Mouse (Mus musculus) myocyte (in vitro differentiated cells): ENCODE results near the gene Cfdp1. TPM values are rescaled to one million over a fixed set of nuclear protein-coding genes. Genes with fewer than 3 reads are reported as not detected.
A peak's percentile ranks its signal among the peaks of the same experiment; 100 is the strongest.

Source experiments
- H3K27me3 ChIP-seq: one replicate; pipeline ENCODE4 v1.6.1; 2011; ENCODE audit not compliant: control insufficient read depth, insufficient read depth, insufficient read length
- H3K36me3 ChIP-seq: one replicate; pipeline ENCODE4 v1.6.1; 2011; ENCODE audit not compliant: control insufficient read depth, insufficient read depth
- H3K4me2 ChIP-seq: one replicate; pipeline ENCODE4 v1.6.1; 2011; ENCODE audit warnings: low read depth, control low read depth
- H3K4me3 ChIP-seq: one replicate; pipeline ENCODE4 v1.5.1; 2011; ENCODE audit warnings: mild to moderate bottlenecking, control low read depth, moderate library complexity
- H3K79me2 ChIP-seq: one replicate; pipeline ENCODE4 v1.6.1; 2011; ENCODE audit not compliant: control insufficient read depth, insufficient read depth
- H3ac ChIP-seq: one replicate; pipeline ENCODE4 v1.6.1; 2011; ENCODE audit not compliant: control insufficient read depth, insufficient read length
- CEBPB ChIP-seq: IDR thresholded peaks from 2 replicates; pipeline ENCODE4 v1.6.1; 2011; ENCODE audit warnings: mild to moderate bottlenecking, moderate library complexity; ENCODE audit not compliant: poor library complexity, insufficient read depth, severe bottlenecking
- E2F4 ChIP-seq: IDR thresholded peaks from one replicate; pipeline ENCODE4 v1.6.1; 2011; ENCODE audit warnings: mild to moderate bottlenecking, control low read depth, moderate library complexity; ENCODE audit not compliant: insufficient read depth
- MAX ChIP-seq: IDR thresholded peaks from one replicate; pipeline ENCODE4 v1.6.1; 2011; ENCODE audit warnings: low read depth, mild to moderate bottlenecking, control low read depth
- MYOD1 ChIP-seq, 3 experiments: IDR thresholded peaks; one replicate each; pipeline ENCODE4 v1.6.1; 2011; ENCODE audit warnings: control low read depth in 2 of 3, low read depth in 2 of 3, mild to moderate bottlenecking in 2 of 3, moderate library complexity in 1 of 3; ENCODE audit not compliant: insufficient read length in 2 of 3, control insufficient read depth in 1 of 3
- MYOG ChIP-seq, 3 experiments: IDR thresholded peaks; one replicate each; pipeline ENCODE4 v1.6.1; 2011; ENCODE audit warnings: control low read depth in 2 of 3, low read depth in 2 of 3, mild to moderate bottlenecking in 2 of 3; ENCODE audit not compliant: insufficient read length in 2 of 3, control insufficient read depth in 1 of 3, insufficient read depth in 1 of 3
- POLR2A ChIP-seq: IDR thresholded peaks from one replicate; pipeline ENCODE4 v1.6.1; 2011; ENCODE audit warnings: low read depth, mild to moderate bottlenecking, control low read depth, moderate library complexity; ENCODE audit not compliant: insufficient read length
- POLR2AphosphoS2 ChIP-seq: IDR thresholded peaks from one replicate; pipeline ENCODE4 v1.6.1; 2011; ENCODE audit warnings: low read depth, control low read depth; ENCODE audit not compliant: insufficient read length
- REST ChIP-seq: IDR thresholded peaks from one replicate; pipeline ENCODE4 v1.6.1; 2011; ENCODE audit warnings: mild to moderate bottlenecking, control low read depth, moderate library complexity; ENCODE audit not compliant: insufficient read depth, insufficient read length
- SRF ChIP-seq: IDR thresholded peaks from one replicate; pipeline ENCODE4 v1.6.1; 2011; ENCODE audit warnings: low read depth; ENCODE audit not compliant: control insufficient read depth, insufficient read length
- TCF12 ChIP-seq: IDR thresholded peaks from one replicate; pipeline ENCODE4 v1.6.1; 2011; ENCODE audit warnings: mild to moderate bottlenecking, control low read depth; ENCODE audit not compliant: poor library complexity, insufficient read depth, severe bottlenecking
- TCF3 ChIP-seq: IDR thresholded peaks from one replicate; pipeline ENCODE4 v1.6.1; 2011; ENCODE audit warnings: low read depth, control low read depth; ENCODE audit not compliant: insufficient read length
- USF1 ChIP-seq: IDR thresholded peaks from one replicate; pipeline ENCODE4 v1.6.1; 2011; ENCODE audit warnings: low read depth, mild to moderate bottlenecking, control low read depth, moderate library complexity
- polyA plus RNA-seq: library from polyadenylated mRNA; unstranded; fragments of >200 nt; fragmentation: generic; extraction: Trizol; gene quantifications from one replicate; pipeline ENCODE4 v1.2.1, GENCODE M21; 2012; ENCODE audit warnings: missing spikeins

Gene Cfdp1
- polyA plus RNA-seq, 1 experiment = 44.9 TPM

DNA sequence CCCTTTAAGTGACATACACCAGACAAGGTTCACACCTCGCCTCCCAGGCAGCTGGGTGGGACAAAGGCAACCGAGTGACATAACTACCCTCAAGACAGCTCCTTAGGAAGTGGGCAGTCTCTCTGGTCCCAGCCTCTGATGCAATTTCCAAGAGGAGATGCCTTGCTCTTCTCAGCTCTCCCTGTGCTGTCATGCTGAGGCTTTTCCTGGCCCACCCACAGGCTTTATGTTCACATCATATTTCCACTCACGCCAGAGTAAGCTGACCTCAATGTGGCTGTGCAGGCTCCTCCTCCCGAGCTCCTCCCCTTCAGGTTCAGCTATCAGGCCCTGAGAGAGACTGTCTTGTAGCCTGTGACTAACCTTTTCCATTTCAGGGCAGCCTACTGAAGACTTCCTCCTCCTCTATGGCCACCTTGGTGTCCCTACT is 134.0 kb downstream of the Cfdp1 start:
- H3K27me3 ChIP-seq = no peaks in the 10 kb centered on the region
- H3ac ChIP-seq = no peak overlapping the region
- H3K4me3 ChIP-seq = no peak overlapping the region
- H3K36me3 ChIP-seq = peaks cover 18% of the 10 kb centered on the region
- peak overlapping the region; percentile 32 for H3K4me2 ChIP-seq
- TF ChIP-seq REST = no peak
- no peak for TF ChIP-seq USF1
- no peak for TF ChIP-seq MAX
- no peak for TF ChIP-seq MYOG (IDR thresholded peaks at IDR 0.05; ENCODE audit: control insufficient read depth in 1 of 3, insufficient read depth in 1 of 3, insufficient read length in 2 of 3, low read depth in 2 of 3)
- no peak for TF ChIP-seq POLR2A
- no peak for TF ChIP-seq SRF
- peak; percentile 14 for TF ChIP-seq POLR2AphosphoS2
- TF ChIP-seq TCF12 = no peak
- TF ChIP-seq E2F4 = no peak
- TF ChIP-seq MYOD1 (IDR thresholded peaks at IDR 0.05; ENCODE audit: control insufficient read depth in 1 of 3, insufficient read length in 2 of 3, low read depth in 2 of 3) = no peak
- TF ChIP-seq CEBPB = peak; percentile 88
- TF ChIP-seq TCF3 = no peak
- H3K79me2 ChIP-seq = peaks cover 82% of the 10 kb centered on the region

DNA sequence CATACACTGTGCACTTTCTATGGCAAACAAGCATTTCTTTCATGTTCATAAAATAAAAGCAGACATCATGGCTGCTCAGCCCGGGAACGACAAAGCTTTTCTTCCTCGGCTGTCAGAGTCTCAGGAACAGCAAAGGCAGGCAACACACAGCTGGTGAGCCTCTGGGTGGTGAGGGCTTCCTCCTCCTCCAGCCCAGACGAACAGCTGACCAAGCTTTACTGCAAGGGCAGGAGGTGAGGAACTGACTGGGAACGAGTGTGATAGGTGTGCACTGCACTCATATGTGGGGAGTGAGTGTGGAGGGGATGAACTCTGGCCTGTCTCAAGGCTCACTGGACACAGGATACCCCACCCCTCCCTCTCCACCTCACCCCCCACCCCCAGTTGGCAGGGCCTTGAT is 135.2 kb downstream of the Cfdp1 start:
- Histone ChIP-seq H3K4me2 (no peak overlapping the region), H3ac (no peak overlapping the region), H3K27me3 (no peaks in the 10 kb centered on the region), H3K36me3 (peaks cover 22% of the 10 kb centered on the region), H3K4me3 (no peak overlapping the region), H3K79me2 (peaks cover 77% of the 10 kb centered on the region)
- TF ChIP-seq TCF3 (no peak), REST (no peak), TCF12 (no peak), POLR2AphosphoS2 (peak; percentile 47), MYOG (IDR thresholded peaks at IDR 0.05; ENCODE audit: control insufficient read depth in 1 of 3, insufficient read depth in 1 of 3, insufficient read length in 2 of 3, low read depth in 2 of 3) (peak in 2 of 3 experiments; percentile 63 to 78), MYOD1 (IDR thresholded peaks at IDR 0.05; ENCODE audit: control insufficient read depth in 1 of 3, insufficient read length in 2 of 3, low read depth in 2 of 3) (peak in 2 of 3 experiments; percentile 70 to 81), CEBPB (no peak)

Other genes starting within 250 kb of the Cfdp1 start
- gene Ldhd, start 223.9 kb downstream of the Cfdp1 start, polyA plus RNA-seq = 0.16 TPM
- 5.3 TPM for gene Zfp1, start 210.9 kb downstream of the Cfdp1 start, polyA plus RNA-seq
- 85.4 TPM for gene Ctrb1, start 163.3 kb downstream of the Cfdp1 start, polyA plus RNA-seq
- gene Bcar1, start 110.5 kb downstream of the Cfdp1 start, polyA plus RNA-seq = 81.9 TPM
- gene Tmem170, start 22.5 kb upstream of the Cfdp1 start, polyA plus RNA-seq = 0.92 TPM
- 0.14 TPM for gene Chst5, start 56.2 kb upstream of the Cfdp1 start, polyA plus RNA-seq
- gene Tmem231, start 79.6 kb upstream of the Cfdp1 start, polyA plus RNA-seq = 4.5 TPM
- gene Gabarapl2, start 86.4 kb upstream of the Cfdp1 start, polyA plus RNA-seq = 64.5 TPM
- gene Adat1, start 138.0 kb upstream of the Cfdp1 start, polyA plus RNA-seq = 2.8 TPM
- gene Kars, start 157.0 kb upstream of the Cfdp1 start, polyA plus RNA-seq = 199 TPM
- 6.8 TPM for gene Terf2ip, start 157.1 kb upstream of the Cfdp1 start, polyA plus RNA-seq
- 0.23 TPM for gene Gm6793, start 160.7 kb upstream of the Cfdp1 start, polyA plus RNA-seq